Mouse (Mus musculus): Measurements from ENCODE around the gene Rom1.

Rom1 gene

DNA sequence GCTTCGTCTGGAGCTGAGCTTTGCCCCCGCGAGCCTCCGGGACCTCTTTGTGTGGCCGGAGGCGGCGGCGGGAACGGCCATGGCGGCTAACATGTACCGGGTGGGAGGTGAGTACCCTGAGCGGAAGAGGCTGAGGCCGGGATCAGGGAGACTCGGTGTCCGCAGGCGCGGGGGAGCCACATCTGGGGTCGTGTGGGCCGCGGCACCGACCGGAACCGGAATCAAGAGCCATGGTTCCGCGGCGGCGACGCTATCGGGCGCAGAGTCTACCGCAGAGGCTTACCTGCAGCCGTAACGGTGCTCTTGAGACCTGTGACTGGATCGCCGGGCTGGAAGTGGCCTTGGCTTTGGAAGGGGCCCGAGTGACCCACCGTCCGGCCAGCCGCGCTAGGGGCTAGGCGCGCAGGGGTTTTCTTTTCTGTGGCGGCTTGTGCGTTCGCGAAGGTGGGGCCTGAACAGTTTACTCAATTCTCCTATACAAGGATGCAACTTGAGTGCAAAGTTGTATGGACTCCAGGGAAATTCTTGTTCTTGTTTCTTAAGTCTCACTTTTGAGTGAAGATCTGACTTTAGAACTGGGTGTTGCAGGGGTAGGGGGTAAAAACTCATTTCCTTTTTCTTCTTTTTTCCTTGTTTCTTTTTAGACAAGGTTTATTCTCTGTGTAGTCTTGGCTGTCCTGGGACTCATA is 13.3 kb upstream of the Rom1 start:
- peak in 1 of 2 experiments; percentile 43 for DNase-seq (ENCODE audit: low spot score in 2 of 2)

DNA sequence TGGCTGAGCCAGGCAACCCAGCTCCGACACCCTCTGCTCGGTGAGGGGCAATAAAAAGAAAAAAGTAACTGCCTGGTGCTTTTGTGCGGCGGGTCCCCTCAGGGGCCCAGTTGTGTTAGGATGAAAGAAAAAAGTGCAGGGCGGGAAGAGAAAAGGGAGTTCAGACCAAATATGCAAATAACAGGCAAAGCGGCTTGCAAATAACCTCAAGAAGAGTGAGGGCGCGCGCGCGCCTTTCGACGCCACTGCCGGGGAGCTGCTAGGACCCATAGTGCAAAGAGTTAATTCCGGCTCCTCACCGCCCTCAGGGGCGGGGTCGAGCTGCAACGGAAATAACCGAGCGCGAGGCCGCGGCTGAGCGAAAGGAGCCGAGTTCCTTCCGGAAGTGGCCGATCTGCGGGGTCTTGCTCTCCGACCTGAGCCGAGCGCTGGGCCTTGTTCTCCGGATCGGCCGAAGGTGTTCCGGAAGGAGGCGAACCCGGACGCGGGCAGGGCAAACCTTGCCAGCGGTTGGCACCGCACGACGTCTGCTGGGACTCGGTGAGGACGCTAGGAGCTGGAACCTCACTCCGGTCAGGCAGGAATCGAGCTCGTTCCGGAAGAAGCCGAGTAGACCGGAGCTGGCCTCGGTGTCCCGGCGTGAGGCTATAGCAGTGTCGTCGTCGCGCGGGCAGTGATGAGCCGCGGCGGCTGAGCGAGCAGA is 12.5 kb upstream of the Rom1 start, which contains the start of gene Mta2:
Mta2 (plus strand) TSS at position 361 of the 703 bp plus-strand sequence.
- DNase-seq (ENCODE audit: low spot score in 2 of 2): peak; percentile 93 to 95

DNA sequence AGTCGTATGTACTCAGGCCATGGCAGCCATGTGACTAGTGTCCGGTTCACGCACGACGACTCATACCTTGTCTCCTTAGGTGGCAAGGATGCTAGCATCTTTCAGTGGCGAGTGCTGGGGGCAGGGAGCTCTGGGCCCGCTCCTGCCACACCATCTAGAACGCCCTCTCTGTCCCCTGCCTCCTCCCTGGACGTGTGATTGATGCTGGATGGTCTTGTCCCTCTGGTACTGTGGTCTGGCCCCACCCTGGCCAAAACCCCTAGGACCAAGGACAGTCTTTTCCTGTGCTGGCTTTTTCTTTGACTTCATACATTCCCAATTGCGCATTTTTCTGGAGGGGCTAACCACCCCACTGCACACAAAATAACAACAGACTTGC is 12.0 kb upstream of the Rom1 start:
- no peak for DNase-seq (ENCODE audit: low spot score in 2 of 2)

DNA sequence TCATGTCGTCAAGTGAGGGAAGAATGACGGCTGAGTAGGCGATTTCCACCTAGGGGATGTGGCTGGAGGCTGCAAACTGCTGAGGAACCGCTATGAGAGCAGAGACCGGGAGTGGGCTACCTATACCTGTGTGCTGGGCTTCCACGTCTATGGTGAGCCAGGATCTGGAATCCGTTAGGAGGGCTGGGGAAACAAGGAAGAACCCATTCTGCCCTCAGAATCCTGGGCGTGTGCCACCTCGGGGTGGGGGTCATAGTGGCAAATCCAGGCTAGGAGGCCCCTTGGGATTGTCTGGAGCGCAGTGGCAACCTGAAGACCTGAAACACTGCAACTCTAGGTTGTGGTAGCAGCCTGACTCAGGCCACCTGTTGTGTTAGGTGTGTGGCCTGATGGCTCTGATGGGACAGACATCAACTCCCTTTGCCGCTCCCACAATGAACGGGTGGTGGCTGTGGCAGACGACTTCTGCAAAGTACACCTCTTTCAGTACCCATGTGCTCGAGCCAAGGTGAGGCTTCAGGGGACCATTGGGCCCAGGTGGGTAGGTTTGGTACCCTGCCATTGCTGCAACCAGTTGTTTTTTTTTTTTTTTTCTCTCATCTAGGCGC is 11.5 kb upstream of the Rom1 start:
- DNase-seq (ENCODE audit: low spot score in 2 of 2): no peak

DNA sequence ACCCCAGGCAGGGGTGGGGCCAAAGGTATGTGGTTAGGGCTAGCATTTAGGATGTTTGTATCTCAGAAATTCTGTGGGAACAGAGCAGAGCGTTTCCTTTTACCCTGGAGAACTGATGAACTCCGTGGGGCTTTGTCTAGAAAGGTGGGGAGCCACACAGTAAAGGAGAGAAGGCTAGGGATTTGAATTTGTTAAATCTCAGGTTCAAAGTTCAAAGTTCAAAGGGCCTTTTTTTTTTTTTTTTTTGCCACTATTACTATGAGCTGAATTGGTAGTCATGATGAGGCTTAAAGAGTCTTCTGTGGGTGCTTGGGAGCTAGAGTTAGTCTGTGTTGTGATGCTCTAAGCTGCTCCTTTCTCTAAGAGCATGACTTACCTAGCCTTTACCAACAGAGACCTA is 7.6 kb upstream of the Rom1 start:
- no peak for DNase-seq (ENCODE audit: low spot score in 2 of 2)

DNA sequence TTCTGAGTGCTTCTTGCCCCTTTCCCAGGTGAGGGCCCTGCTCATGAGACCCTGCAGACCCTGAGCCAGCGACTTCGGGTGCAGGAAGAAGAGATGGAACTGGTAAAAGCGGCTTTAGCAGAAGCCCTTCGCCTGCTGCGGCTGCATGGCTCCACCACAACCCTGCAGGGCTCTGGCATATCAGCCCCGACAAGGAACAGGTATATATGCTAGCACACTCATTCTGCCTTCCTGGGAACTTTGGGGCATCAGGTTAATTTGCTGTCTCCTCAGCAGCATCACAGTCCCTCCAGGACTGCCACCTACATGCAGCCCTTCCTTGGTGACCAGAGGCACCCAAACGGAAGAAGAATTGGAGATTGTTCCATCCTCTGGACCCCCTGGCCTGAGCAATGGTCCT is 1.6 kb upstream of the Rom1 start:
- DNase-seq (ENCODE audit: low spot score in 2 of 2): no peak

DNA sequence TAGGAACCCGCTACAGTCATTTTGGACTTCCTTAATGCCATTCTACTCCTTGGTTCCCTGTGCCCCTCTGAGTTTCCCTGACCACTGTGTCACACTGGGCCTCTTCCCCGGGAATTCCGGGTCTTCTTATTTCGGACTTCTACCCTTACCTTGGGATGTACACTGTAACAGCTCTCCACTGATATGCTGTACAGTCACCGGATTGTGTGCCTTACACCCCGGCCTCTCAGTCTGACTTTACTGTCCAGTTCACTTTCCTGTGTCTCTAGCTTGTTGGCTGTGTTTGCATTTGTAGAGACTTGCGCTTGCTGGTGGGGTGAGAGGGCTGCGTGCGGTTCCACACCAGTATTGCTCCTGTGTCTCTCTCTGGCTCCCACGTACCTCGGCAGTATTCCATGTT is 961 bp upstream of the Rom1 start:
- no peak for DNase-seq (ENCODE audit: low spot score in 2 of 2)

DNA sequence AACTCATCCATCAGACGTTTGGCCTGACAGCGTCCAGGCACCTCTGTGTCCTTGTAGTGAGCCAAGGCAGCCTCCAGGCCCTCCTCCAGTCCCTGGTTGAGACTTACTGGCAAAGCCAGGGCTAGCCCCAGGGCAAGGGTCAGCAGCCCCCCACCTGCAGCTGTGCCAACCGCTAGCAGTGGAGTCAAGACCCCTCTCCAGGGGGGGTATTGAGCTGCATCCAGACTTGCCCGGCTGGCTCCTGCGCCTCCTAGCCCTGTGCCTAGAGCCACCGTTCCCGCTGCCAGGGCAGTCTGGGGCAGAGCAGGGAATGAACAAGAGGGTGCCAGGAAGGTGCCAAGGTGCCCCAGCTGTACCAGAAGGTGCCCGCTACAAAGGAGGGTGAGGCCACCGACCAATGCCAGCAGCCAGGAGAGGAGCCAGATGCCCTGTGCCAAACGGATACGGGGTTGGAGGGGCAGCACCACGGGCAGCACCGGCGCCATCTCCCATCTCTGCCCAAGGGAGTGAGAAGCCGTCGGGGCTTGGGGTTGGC is 400 bp downstream of the Rom1 start:
- no peak for DNase-seq (ENCODE audit: low spot score in 2 of 2)

GRCm38 (mm10) chr19:8927891-8928525 is 1.1 kb downstream of the Rom1 start:
- DNase-seq (ENCODE audit: low spot score in 2 of 2): no peak

- no peak for DNase-seq (ENCODE audit: low spot score in 2 of 2)
Measured at GRCm38 (mm10) chr19:8926766-8927165, 2.4 kb downstream of the Rom1 start.

DNA sequence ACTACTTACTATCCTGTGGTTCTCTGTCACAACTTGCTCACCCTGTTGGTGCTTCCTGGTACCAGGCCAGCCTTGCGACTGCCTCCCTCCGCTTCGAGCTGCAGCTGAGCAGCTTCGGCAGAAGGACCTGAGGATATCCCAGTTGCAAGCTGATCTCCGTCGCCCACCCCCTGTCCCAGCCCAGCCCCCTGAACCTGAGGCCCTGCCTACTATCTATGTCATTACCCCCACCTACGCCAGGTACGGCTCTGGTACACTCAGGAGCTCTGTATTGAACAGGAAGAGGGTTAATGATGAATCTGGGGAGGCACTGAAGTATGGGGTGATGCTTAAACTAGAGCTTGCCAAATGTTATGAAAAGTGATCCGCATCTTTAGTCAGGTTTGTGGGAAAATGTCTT is 7.4 kb downstream of the Rom1 start:
- no peak for DNase-seq (ENCODE audit: low spot score in 2 of 2)

- no peak for DNase-seq (ENCODE audit: low spot score in 2 of 2)
Measured at GRCm38 (mm10) chr19:8920836-8921291, 8.3 kb downstream of the Rom1 start.

DNA sequence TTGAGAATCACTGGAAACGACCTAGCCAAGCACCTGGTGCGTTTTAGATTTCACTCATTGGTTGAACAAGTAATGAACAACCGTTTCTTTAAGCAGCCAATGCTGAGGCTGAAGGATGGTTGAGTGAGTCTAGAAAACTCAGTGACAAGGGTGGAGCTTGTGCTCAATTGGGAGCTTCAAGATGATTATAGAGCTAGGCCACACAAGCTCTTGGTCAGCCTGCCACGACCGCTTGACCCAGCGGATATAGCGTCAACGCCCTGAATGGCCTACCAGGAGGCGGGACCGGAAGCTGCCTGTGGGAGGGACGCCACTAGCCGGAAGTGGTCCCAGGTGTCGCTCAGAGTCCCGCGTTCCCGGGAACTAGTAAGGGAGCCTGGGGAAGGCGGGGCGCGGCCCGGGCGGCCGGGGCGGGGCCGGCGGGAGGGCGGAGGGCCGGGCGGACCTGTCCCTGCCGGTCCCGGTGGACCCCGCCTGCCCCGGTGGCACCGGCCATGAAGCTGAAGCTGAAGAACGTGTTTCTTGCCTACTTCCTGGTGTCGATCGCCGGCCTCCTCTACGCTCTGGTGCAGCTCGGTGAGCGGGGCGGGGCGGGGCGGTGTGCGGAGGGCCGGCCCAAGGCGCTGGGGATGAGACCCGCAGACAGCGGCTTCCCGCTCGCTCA is 9.0 kb downstream of the Rom1 start, which contains the start of gene B3gat3:
B3gat3 (plus strand) TSS at position 302 of the 664 bp plus-strand sequence.
- DNase-seq (ENCODE audit: low spot score in 2 of 2): peak; percentile 76 to 85

GRCm38 (mm10) chr19:8919684-8920072 is 9.5 kb downstream of the Rom1 start:
- no peak for DNase-seq (ENCODE audit: low spot score in 2 of 2)

GRCm38 (mm10) chr19:8919000-8919399 is 10.2 kb downstream of the Rom1 start:
- DNase-seq (ENCODE audit: low spot score in 2 of 2): no peak

GRCm38 (mm10) chr19:8914212-8914611 is 14.9 kb downstream of the Rom1 start:
- no peak for DNase-seq (ENCODE audit: low spot score in 2 of 2)

DNA sequence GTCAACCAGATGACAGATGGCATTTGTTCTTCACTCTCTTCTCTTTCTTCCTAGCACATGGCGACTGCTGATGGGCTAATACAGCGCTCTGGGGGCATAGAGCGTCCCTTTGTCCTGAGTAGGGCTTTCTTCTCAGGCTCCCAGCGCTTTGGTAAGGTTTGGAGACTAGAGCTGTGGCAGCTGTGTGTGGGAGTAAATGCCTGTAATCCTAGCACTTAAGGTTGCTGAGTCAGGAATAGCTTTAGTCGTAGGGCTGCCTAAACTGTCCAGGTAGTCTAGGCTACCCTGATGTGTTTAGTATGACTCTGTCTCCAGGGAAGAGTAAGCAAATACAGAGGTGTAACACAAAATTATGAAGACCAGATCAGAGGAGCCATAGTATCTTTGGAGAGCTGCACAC is 17.3 kb downstream of the Rom1 start:
- DNase-seq (ENCODE audit: low spot score in 2 of 2): no peak

- no peak for DNase-seq (ENCODE audit: low spot score in 2 of 2)
Measured at GRCm38 (mm10) chr19:8908531-8908930, 20.6 kb downstream of the Rom1 start.

DNA sequence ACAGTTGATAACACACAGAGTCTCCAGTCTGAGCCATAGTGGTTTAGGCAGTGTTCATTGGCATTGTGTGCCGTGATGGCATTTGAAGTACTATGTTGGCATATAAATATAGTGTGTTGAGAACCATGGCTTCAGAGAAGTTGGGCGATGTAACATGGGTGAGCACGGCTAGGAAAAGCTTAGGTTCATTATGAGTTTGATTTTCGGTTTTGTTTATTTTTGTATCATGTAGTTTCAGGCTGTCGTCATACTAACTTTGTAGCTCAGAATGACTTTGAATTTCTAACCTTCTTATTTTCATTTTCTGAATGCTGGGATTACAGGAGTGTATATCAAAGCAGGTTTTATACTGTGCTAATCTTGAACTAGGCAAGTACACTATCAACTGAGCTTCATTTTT is 25.7 kb downstream of the Rom1 start:
- DNase-seq (ENCODE audit: low spot score in 2 of 2): no peak

- DNase-seq (ENCODE audit: low spot score in 2 of 2): no peak
Measured at GRCm38 (mm10) chr19:8899079-8899478, 30.1 kb downstream of the Rom1 start.

- no peak for DNase-seq (ENCODE audit: low spot score in 2 of 2)
Measured at GRCm38 (mm10) chr19:8898576-8898975, 30.6 kb downstream of the Rom1 start.

Measured in spleen, postnatal 14 days (tissue).